Mouse (Mus musculus) activated CD4-positive, CD25-positive, alpha-beta regulatory T cell (primary cell): ENCODE data around the gene Csnk2b. TPM values are rescaled to one million over a fixed set of nuclear protein-coding genes. Genes with fewer than 3 reads are reported as not detected.

Experiments
- polyA plus RNA-seq, 2 experiments: library from polyadenylated mRNA; unstranded; fragments of 100-300 nt; shearing (Covaris generic); gene quantifications; one replicate each; pipeline ENCODE4 v1.2.1; 2017

Csnk2b gene
- polyA plus RNA-seq, result 100 to 1,000 TPM; 351 to 388 TPM

GRCm38 (mm10) chr17:35121871-35122303, at the start of gene Csnk2b:
Csnk2b (minus strand) TSS chr17:35122053.

GRCm38 (mm10) chr17:35164568-35165450, 43.0 kb upstream of the Csnk2b start, which contains the start of gene Prrc2a:
Prrc2a (minus strand) TSS chr17:35164897.

DNA sequence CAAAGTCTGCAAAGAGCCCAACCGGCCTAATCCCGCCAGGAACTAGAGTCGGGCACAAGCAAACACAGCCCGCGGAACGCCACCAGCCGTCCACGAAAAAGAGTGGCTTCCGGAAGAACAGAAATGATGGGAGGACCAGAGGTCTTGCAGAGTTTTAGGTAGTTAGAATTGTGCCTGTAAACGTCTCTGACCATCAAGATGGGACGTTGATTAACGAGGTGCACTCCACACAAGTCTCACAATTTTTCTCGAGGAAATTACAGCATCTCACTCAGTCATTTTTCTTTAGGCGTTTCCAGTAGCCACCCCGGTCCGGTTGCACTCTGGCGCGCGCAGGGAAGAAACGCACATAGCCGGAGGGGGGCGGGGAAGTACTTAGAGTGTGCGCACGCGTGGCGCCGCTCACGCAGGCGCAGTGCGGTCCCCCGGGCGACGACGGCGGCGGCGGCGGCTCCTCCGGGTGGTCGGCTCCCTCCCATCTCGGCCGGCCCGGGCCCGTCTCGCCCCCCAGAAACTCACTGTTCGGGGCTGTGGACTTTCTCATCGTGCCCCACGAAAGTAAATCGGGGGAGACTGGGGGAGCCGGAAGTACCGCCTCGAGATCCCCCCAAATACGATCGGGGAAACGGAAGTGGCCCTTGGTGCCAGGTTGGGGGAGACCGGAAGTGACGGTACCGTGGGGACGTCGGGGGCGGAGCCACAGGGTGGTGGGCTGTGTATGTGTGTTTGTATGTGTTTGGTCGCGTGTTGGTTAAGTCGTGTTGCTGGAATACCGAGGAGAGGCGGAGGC, 13.1 kb upstream of the Csnk2b start, which contains the start of gene Bag6:
Gene Bag6 (plus strand): TSS at position 378 of the 790 bp plus-strand sequence.

GRCm38 (mm10) chr17:35131500-35132173, 9.8 kb upstream of the Csnk2b start, which contains the start of gene Apom:
Apom (minus strand) TSS chr17:35132050.

DNA sequence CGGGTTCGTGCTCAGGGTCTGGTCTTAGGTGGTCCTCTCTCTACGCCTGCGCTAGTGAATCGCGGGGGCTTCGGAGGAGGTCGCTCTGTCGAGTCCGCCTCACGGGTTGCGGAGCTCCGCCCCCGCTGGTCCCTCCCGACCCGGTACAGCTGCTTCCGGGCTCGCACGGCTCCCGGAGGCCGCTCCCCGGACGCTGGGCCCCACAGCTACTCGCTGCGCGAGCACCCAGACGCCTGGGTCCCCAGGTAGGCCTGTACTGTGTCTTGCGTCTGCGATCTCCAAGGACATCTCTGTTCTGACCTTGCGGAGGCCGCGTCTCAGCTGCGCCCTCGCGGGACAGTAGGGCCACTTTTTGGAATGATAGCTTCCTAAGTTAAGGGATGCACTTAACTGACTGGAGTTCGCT, 4.4 kb upstream of the Csnk2b start, which contains the start of gene D17H6S53E:
Gene D17H6S53E (plus strand): TSS at position 168 of the 406 bp plus-strand sequence.

DNA sequence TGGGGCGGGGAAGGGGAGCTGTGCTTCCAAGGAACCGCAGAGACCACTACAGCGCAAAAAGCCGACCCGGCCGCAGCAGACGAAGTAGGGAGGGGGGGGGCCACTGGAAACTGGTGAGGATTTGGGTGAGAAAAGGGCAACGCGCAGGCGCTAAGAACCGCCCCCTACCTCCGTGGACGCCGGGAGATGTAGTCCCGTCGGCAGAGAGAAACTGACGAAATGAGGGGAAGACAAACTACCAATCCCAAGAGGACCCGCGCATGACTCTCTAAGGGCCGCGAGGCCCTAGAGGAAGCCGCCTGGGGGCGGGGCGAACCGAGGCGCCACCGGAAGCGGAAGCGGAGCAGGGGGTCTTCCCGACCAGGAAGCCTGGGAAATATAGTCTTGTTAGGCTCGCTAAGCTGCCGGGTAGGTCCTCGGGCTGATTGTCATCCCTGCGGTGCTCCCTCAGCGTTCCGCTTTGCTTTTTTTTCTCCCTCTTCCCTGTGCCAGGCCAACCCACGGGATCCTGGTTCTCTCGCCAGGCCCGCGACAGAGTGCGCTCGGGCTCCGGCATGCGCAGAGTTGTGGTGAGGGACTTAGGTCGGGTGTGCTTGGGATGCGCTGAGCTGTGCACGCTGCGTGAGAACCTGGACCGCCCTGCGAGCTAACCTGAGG, 582 bp downstream of the Csnk2b start, which contains the start of gene Gpank1:
Gene Gpank1 (plus strand): TSS at position 313 of the 657 bp plus-strand sequence.

GRCm38 (mm10) chr17:35115046-35116019, 6.5 kb downstream of the Csnk2b start, which contains the start of gene Ly6g5b:
Ly6g5b (minus strand) TSS chr17:35115428.

DNA sequence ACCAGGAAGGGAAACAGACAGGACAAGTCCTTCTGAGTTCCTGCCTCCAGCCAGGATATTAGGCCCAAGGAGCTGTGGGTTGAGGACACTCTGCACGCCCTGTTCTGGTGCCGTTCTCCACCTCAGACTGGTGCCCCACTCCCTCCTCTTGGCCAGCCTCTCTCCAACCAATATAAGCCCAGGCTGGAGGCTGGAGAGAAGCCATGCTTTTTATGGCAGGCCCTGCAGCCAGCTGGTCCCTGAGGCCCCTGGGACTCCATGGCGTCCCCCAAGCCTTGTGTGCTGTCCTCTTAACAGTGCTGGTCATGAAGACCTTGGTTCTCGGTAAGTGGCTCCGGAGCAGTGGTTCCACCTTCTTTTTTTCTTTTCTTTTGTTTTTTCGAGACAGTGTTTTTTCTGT, 13.8 kb downstream of the Csnk2b start, which contains the start of gene Ly6g5c:
Gene Ly6g5c (plus strand): TSS at position 183 of the 400 bp plus-strand sequence.

DNA sequence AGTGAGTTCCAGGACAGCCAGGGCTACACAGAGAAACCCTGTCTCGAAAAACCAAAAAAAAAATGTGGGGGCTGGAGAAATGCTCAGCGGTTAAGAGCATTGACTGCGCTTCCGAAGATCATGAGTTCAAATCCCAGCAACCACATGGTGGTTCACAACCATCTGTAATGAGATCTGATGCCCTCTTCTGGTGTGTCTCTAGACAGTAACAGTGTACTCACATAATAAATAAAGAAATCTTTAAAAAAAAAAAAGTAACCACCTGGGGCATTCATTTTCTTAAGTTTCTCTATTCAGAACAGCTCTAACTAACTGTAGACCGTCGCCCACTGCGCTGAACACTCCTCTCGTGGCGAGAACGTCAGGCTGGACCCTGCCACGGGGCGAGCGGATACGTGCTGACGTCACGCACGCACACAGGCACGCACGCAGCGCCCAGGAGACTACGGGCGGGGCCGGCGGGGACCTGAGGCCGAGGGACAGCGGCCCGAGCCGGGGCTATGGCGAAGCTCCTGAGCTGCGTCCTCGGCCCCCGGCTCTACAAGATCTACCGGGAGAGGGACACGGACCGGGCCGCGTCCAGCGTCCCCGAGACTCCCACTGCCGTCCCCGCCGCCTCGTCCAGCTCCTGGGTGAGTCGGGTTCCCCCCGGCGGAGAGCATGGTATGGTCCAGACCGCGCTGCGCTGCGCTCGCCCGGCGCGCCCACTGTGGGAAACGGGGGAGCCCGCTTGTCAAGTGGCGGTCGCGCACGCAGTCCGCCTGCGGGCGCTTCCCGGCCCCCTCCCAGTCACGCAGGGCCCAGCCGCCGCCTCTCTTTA, 32.8 kb downstream of the Csnk2b start, which contains the start of gene Abhd16a:
Gene Abhd16a (plus strand): TSS at position 439 of the 820 bp plus-strand sequence.

DNA sequence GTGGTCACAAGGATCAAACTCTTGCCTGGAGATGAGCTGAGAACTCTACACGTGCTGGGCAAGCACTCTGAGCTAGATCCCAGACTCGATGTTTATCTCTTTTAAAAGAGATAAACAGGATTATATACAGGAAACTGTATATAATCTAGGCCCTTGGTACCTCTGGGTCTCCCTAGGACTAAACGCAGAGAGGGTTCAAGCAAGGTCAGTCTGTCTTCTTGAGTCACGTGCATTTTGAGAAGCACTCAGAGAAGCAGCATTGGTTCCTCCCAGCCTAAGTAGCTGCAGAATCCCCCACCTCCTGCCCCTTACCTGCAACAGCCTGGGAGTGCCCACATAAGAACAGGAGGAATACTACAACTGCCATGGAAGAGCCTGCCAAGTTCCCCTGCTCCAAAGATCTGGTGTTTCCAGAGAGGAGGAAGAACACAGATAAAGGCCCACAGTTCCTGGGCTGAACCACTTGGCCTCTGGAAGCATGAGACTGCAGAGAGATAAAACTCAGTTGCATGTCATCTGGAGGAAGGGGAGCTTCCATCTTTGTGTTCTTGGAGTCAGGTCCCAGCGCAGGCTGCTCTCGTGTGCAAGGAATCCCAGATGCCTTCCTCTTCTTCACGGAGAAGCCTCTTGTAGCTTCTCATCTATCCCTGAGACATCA, 36.5 kb downstream of the Csnk2b start, which contains the start of gene Ly6g6f:
Gene Ly6g6f (minus strand): TSS at position 403 of the 658 bp plus-strand sequence.

GRCm38 (mm10) chr17:35077786-35078233, 44.0 kb downstream of the Csnk2b start, which contains the start of gene Ly6g6d:
Ly6g6d (minus strand) TSS chr17:35078065.

GRCm38 (mm10) chr17:35076507-35077176, 45.2 kb downstream of the Csnk2b start, which contains the start of gene Ly6g6e:
Ly6g6e (plus strand) TSS chr17:35076902.

Other genes starting within 250 kb of the Csnk2b start
- gene Zbtb12, start 242.6 kb downstream of the Csnk2b start, polyA plus RNA-seq, result under 1 TPM; 0.16 to 0.74 TPM
- not detected for gene Gm20547, start 240.0 kb downstream of the Csnk2b start, polyA plus RNA-seq
- 1 to 10 TPM; 1.6 to 4.0 TPM for gene C2, start 223.8 kb downstream of the Csnk2b start, polyA plus RNA-seq
- gene Ehmt2, start 223.6 kb downstream of the Csnk2b start, polyA plus RNA-seq, result 10 to 100 TPM; 60.3 to 72.7 TPM
- not detected for gene Slc44a4, start 207.6 kb downstream of the Csnk2b start, polyA plus RNA-seq
- 10 to 100 TPM; 55.1 to 60.0 TPM for gene Neu1, start 190.8 kb downstream of the Csnk2b start, polyA plus RNA-seq
- gene Hspa1b, start 162.8 kb downstream of the Csnk2b start, polyA plus RNA-seq, result 10 to 100 TPM in 1 of 2 experiments, under 1 TPM in 1; 0.70 to 78.1 TPM
- 1 to 10 TPM in 1 of 2 experiments, not detected in 1; 2.5 TPM for gene Gm20481, start 152.1 kb downstream of the Csnk2b start, polyA plus RNA-seq
- gene Hspa1a, start 149.9 kb downstream of the Csnk2b start, polyA plus RNA-seq, result 10 to 100 TPM in 1 of 2 experiments, not detected in 1; 18.3 TPM
- gene Hspa1l, start 149.3 kb downstream of the Csnk2b start, polyA plus RNA-seq, result under 1 TPM; 0.27 to 0.50 TPM
- gene Lsm2, start 140.2 kb downstream of the Csnk2b start, polyA plus RNA-seq, result 10 to 100 TPM; 79.0 to 93.1 TPM
- 100 to 1,000 TPM; 126 to 153 TPM for gene Vars, start 121.1 kb downstream of the Csnk2b start, polyA plus RNA-seq
- under 1 TPM in 1 of 2 experiments, not detected in 1; 0.52 TPM for gene Vwa7, start 105.5 kb downstream of the Csnk2b start, polyA plus RNA-seq
- gene Sapcd1, start 94.0 kb downstream of the Csnk2b start, polyA plus RNA-seq, result under 1 TPM; 0.36 to 0.48 TPM
- gene Msh5, start 75.3 kb downstream of the Csnk2b start, polyA plus RNA-seq, result 1 to 10 TPM in 1 of 2 experiments, under 1 TPM in 1; 0.87 to 2.6 TPM
- gene Clic1, start 72.1 kb downstream of the Csnk2b start, polyA plus RNA-seq, result 100 to 1,000 TPM; 647 to 661 TPM
- 1 to 10 TPM in 1 of 2 experiments, under 1 TPM in 1; 0.83 to 2.7 TPM for gene Ddah2, start 63.0 kb downstream of the Csnk2b start, polyA plus RNA-seq
- gene Ly6g6c, start 56.7 kb downstream of the Csnk2b start, polyA plus RNA-seq, result not detected
- gene Mpig6b, start 55.9 kb downstream of the Csnk2b start, polyA plus RNA-seq, result not detected
- gene Ly6g6e, start 45.2 kb downstream of the Csnk2b start, polyA plus RNA-seq, result under 1 TPM in 1 of 2 experiments, not detected in 1; 0.15 TPM
- not detected for gene Ly6g6d, start 44.0 kb downstream of the Csnk2b start, polyA plus RNA-seq
- under 1 TPM in 1 of 2 experiments, not detected in 1; 0.26 TPM for gene Ly6g6f, start 36.4 kb downstream of the Csnk2b start, polyA plus RNA-seq
- gene Abhd16a, start 32.8 kb downstream of the Csnk2b start, polyA plus RNA-seq, result 10 to 100 TPM; 59.7 to 60.5 TPM
- under 1 TPM in 1 of 2 experiments, not detected in 1; 0.36 TPM for gene Ly6g5c, start 13.8 kb downstream of the Csnk2b start, polyA plus RNA-seq
- gene Ly6g5b, start 6.6 kb downstream of the Csnk2b start, polyA plus RNA-seq, result 1 to 10 TPM; 3.4 to 9.5 TPM
- 10 to 100 TPM; 53.8 to 59.4 TPM for gene Gpank1, start 598 bp downstream of the Csnk2b start, polyA plus RNA-seq
- gene D17H6S53E, start 4.3 kb upstream of the Csnk2b start, polyA plus RNA-seq, result 1 to 10 TPM in 1 of 2 experiments, under 1 TPM in 1; 0.88 to 2.4 TPM
- gene Apom, start 10.0 kb upstream of the Csnk2b start, polyA plus RNA-seq, result under 1 TPM; 0.28 to 0.37 TPM
- 10 to 100 TPM; 61.6 to 63.2 TPM for gene Bag6, start 13.1 kb upstream of the Csnk2b start, polyA plus RNA-seq
- 10 to 100 TPM; 33.4 to 33.5 TPM for gene Prrc2a, start 42.8 kb upstream of the Csnk2b start, polyA plus RNA-seq
- 10 to 100 TPM in 1 of 2 experiments, 1 to 10 TPM in 1; 5.5 to 18.3 TPM for gene Aif1, start 54.0 kb upstream of the Csnk2b start, polyA plus RNA-seq
- gene Lst1, start 66.4 kb upstream of the Csnk2b start, polyA plus RNA-seq, result 10 to 100 TPM in 1 of 2 experiments, 1 to 10 TPM in 1; 8.9 to 14.6 TPM
- 1,000 to 10,000 TPM; 1,461 to 1,672 TPM for gene Ltb, start 72.4 kb upstream of the Csnk2b start, polyA plus RNA-seq
- 10 to 100 TPM; 27.9 to 30.5 TPM for gene Tnf, start 80.0 kb upstream of the Csnk2b start, polyA plus RNA-seq
- gene Lta, start 83.3 kb upstream of the Csnk2b start, polyA plus RNA-seq, result 100 to 1,000 TPM in 1 of 2 experiments, 10 to 100 TPM in 1; 94.1 to 110 TPM
- 1 to 10 TPM in 1 of 2 experiments, not detected in 1; 1.2 TPM for gene Gm16181, start 98.8 kb upstream of the Csnk2b start, polyA plus RNA-seq
- gene Atp6v1g2, start 111.6 kb upstream of the Csnk2b start, polyA plus RNA-seq, result 1 to 10 TPM; 4.2 to 9.7 TPM
- 10 to 100 TPM; 20.6 to 22.5 TPM for gene Nfkbil1, start 113.7 kb upstream of the Csnk2b start, polyA plus RNA-seq
- gene Ddx39b, start 119.7 kb upstream of the Csnk2b start, polyA plus RNA-seq, result 100 to 1,000 TPM; 227 to 243 TPM
- 1,000 to 10,000 TPM; 4,556 to 6,565 TPM for gene H2-D1, start 140.7 kb upstream of the Csnk2b start, polyA plus RNA-seq
- gene H2-Q1, start 198.4 kb upstream of the Csnk2b start, polyA plus RNA-seq, result under 1 TPM in 1 of 2 experiments, not detected in 1; 0.64 TPM
- gene H2-Q2, start 220.2 kb upstream of the Csnk2b start, polyA plus RNA-seq, result 10 to 100 TPM; 10.9 to 18.5 TPM